Mouse (Mus musculus): Measurements from ENCODE around the gene Mpped2.

DNA sequence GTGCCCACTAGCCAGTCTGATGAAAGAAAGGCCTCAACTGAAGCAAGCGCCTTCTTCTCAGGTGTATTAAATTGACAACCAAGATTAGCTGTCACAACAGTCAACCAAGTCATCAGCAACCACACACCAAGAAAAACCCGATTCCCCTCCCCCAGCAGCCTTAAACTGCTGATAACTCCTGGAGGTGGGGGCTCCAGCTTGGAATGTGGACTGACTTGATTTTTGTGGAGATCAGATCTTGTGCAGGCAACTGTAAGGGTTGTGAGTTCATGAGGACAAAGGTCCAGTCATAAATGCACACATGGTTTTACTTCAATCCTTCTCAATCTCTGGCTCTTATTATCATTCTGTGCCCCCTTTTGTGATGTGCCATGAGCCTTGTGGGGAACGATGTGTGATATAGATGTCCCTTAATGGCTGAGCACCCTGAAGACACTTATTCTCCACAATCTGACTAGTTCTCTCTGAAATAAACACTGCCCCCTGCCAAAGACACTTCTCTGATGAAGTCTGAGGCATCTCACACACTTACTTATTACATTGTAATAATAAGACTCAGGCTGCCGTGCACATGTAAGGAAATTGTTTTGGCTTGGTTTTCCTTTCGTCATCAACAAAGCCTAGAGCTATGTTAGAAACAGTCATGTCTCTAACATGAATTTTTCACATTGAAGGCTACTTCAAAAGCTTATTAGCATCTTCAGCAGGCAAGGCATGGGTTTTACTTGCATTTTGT is 13.2 kb upstream of the Mpped2 start:
- TF ChIP-seq POLR2A (IDR thresholded peaks at IDR 0.05; ENCODE audit: insufficient read length, low read depth) = no peak
- TF ChIP-seq REST (IDR thresholded peaks at IDR 0.05; ENCODE audit: insufficient read depth, insufficient read length) = no peak
- TF ChIP-seq TCF12 (IDR thresholded peaks at IDR 0.05; ENCODE audit: insufficient read depth, poor library complexity, severe bottlenecking) = no peak
- no peak for TF ChIP-seq USF1 (IDR thresholded peaks at IDR 0.05; ENCODE audit: low read depth)
- no peak for TF ChIP-seq SRF (IDR thresholded peaks at IDR 0.05; ENCODE audit: control insufficient read depth, insufficient read length, low read depth)
- TF ChIP-seq CEBPB (IDR thresholded peaks at IDR 0.05; ENCODE audit: insufficient read depth, poor library complexity, severe bottlenecking) = no peak
- no peak for TF ChIP-seq POLR2AphosphoS2 (IDR thresholded peaks at IDR 0.05; ENCODE audit: insufficient read length, low read depth)
- TF ChIP-seq MYOG (IDR thresholded peaks at IDR 0.05; ENCODE audit: control insufficient read depth in 1 of 3, insufficient read depth in 1 of 3, insufficient read length in 2 of 3, low read depth in 2 of 3) = no peak

Data from myocyte (in vitro differentiated cells).